Mouse (Mus musculus) lung, postnatal 0 days (tissue): Measurements from ENCODE around the gene Ap3d1. TPM values are rescaled to one million over a fixed set of nuclear protein-coding genes. Genes with fewer than 3 reads are reported as not detected.

Experiments
- ATAC-seq: fragments of 200-750 bp; cut with Nextera tagmentation; 2 replicates; pipeline ENCODE4 v1.8.0; 2017; ENCODE audit warnings: moderate library complexity
- DNase-seq: peaks from one replicate; pipeline ENCODE4 v3.0.0-alpha.2; 2016; ENCODE audit warnings: low spot score
- H3K27ac ChIP-seq: fragments of 300-500 bp; sonication (generic); 2 replicates; pipeline ENCODE4 v1.5.1; 2014; ENCODE audit warnings: antibody characterized with exemption, mild to moderate bottlenecking, low read length, mixed read lengths
- H3K27me3 ChIP-seq: fragments of 300-500 bp; sonication (generic); replicated peaks from 2 replicates; pipeline ENCODE4 v1.6.1; 2014; ENCODE audit warnings: low read length, mixed read lengths; ENCODE audit not compliant: insufficient read depth
- H3K36me3 ChIP-seq: fragments of 300-500 bp; sonication (generic); 2 replicates; pipeline ENCODE4 v1.6.1; 2014; ENCODE audit warnings: low read length, mixed read lengths; ENCODE audit not compliant: insufficient read depth
- H3K4me1 ChIP-seq: fragments of 300-500 bp; sonication (generic); 2 replicates; pipeline ENCODE4 v1.6.1; 2014; ENCODE audit warnings: antibody characterized with exemption, low read depth, low read length, mixed read lengths; ENCODE audit not compliant: insufficient read depth
- H3K4me2 ChIP-seq: fragments of 300-500 bp; sonication (generic); replicated peaks from 2 replicates; pipeline ENCODE4 v1.6.1; 2014; ENCODE audit warnings: low read depth, mild to moderate bottlenecking, low read length, moderate library complexity, mixed read lengths
- H3K4me3 ChIP-seq: fragments of 300-500 bp; sonication (generic); 2 replicates; pipeline ENCODE4 v1.5.1; 2014; ENCODE audit warnings: low read depth, low read length
- H3K9ac ChIP-seq: fragments of 300-500 bp; sonication (generic); replicated peaks from 2 replicates; pipeline ENCODE4 v1.6.1; 2014; ENCODE audit warnings: low read depth, mild to moderate bottlenecking
- H3K9me3 ChIP-seq: fragments of 300-500 bp; sonication (generic); 2 replicates; pipeline ENCODE4 v1.6.1; 2016; ENCODE audit warnings: low read length, mixed read lengths
- CTCF ChIP-seq: IDR thresholded peaks from 2 replicates; pipeline ENCODE4 v1.5.1; 2016; ENCODE audit warnings: antibody characterized with exemption, mild to moderate bottlenecking
- EP300 ChIP-seq: IDR thresholded peaks from 2 replicates; pipeline ENCODE4 v1.6.1; 2016; ENCODE audit warnings: antibody characterized with exemption, mild to moderate bottlenecking, control low read depth
- WGBS: fragments of 180-500 bp; shearing (Covaris S2); extraction: QIAGEN DNeasy Blood & Tissue Kit; methylation state at CpG from one replicate; pipeline ENCODE4 v1.1.7; 2014; 5-methylcytosine and 5-hydroxymethylcytosine counted together
- polyA plus RNA-seq: library from polyadenylated mRNA; unstranded; fragments of >200 nt; fragmentation: Nextera tagmentation; extraction: Ambion mirVana; gene quantifications from 2 replicates; pipeline ENCODE4 v1.2.1, GENCODE M21; 2015

The Ap3d1 gene
- polyA plus RNA-seq, 1 experiment from 2014 or later = 49.3 TPM

DNA sequence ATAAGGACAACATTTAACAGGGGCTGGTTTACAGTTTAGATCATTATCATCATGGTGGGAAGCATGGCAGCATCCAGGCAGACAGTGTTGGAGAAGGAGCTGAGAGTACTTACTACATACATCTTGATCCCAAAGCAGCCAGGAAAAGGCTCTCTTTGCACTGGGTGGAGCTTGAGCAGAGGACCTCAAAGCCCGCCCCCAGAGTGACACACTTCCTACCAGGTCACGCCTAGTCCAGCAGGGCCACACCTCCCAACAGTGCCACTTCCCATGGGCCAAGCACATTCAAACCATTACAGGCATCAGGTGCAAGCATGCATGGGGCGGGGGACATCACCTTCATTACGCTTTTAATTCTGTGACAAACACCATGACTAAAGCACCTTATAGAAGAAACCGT, 2.2 kb upstream of the Ap3d1 start:
- Histone ChIP-seq H3K27me3 (no peaks in the 10 kb centered on the region), H3K9ac (no peak overlapping the region), H3K9me3 (no peaks in the 10 kb centered on the region), H3K36me3 (no peaks in the 10 kb centered on the region), H3K4me2 (no peak overlapping the region), H3K4me3 (no peak overlapping the region), H3K27ac (no peak overlapping the region), H3K4me1 (peaks cover 18% of the 10 kb centered on the region; the same call in 1 of the 2 replicates)
- TF ChIP-seq CTCF = no peak
- 30% methylated on average over 5 of the region's 5 CpGs for WGBS
- peak; percentile 90 for DNase-seq
- ATAC-seq = peak; percentile 36

DNA sequence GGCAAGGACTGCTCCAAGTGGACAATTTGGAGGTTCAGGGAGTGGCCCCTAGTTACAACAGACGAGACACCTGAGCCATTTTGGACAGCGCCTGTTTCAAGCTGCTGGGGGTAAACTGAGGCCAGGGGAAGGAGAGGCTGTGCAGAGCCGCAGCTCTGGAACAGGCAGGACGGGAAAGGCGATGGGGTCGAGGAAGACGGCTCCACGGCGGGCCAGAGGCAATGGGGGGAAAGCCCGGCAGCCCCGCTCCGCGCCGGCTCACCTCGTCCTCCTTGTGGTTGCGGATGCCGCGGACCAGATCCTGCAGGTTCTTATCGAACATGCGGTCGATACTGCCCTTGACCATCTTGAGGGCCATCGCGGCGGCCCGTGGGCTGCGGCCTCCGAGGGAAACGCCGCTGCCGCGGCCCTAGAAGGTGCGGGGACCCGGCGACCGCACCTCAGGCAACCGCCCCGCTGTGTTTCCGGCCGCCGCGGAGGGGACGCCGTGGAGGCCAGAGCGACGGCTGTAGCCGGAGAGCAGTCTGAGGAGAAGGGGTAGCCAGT, 357 bp downstream of the Ap3d1 start:
- Histone ChIP-seq H3K4me3 (peak overlapping the region; percentile 99), H3K4me2 (peak overlapping the region; percentile 82), H3K27ac (peak overlapping the region; percentile 76), H3K9me3 (no peaks in the 10 kb centered on the region), H3K36me3 (no peaks in the 10 kb centered on the region), H3K27me3 (no peaks in the 10 kb centered on the region), H3K4me1 (peaks cover 23% of the 10 kb centered on the region), H3K9ac (peak overlapping the region; percentile 96)
- no peak for TF ChIP-seq EP300
- TF ChIP-seq CTCF = no peak
- DNase-seq = no peak
- ATAC-seq = peak; percentile 18
- WGBS = under 1% methylated on average over 40 of the region's 46 CpGs

DNA sequence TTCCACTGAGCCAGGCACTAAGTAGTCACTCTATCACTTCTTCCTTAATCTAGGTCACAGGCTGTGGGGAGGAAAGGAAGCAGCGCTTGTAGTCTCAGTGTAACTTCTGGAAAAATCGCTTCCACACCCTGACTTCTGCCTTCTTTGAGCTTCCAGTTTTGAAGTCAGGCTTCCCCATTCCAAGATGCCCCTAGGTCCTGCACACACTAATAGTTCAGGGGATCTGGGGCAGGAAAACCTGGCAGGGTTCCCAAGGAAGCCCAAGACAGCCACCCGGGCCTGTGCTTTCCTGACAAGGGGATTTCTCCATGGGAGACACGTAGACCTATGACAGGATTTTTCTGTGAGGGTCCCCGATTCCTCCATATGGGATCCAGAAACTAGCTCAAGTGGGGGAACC, 918 bp downstream of the Ap3d1 start:
- no peak for TF ChIP-seq EP300
- no peak for TF ChIP-seq CTCF
- peak overlapping the region; percentile 96 for H3K9ac ChIP-seq
- no peaks in the 10 kb centered on the region for H3K27me3 ChIP-seq
- no peak for ATAC-seq
- 12% methylated on average over 5 of the region's 5 CpGs for WGBS
- peaks cover 23% of the 10 kb centered on the region for H3K4me1 ChIP-seq
- peak overlapping the region; percentile 76 for H3K27ac ChIP-seq
- H3K4me3 ChIP-seq = peak overlapping the region; percentile 99
- H3K36me3 ChIP-seq = no peaks in the 10 kb centered on the region
- H3K4me2 ChIP-seq = peak overlapping the region; percentile 82
- DNase-seq = peak; percentile 61
- no peaks in the 10 kb centered on the region for H3K9me3 ChIP-seq

DNA sequence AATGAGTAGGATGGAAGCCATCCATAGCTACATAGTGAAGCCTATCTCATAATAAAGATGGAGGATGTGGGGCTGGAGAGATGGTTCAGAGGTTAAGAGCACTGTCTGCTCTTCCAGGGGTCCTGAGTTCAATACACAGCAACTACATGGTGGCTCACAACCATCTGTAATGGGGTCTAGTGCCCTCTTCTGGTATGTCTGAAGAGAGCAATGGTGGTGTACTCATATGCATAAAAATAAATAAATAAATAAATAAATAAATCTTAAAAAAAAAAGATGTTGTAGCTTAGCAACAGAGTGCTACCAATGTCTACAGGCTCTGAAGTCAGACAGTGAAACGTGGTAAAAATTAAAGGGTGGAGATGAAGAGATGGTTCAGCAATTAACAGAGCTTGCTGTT, 3.4 kb downstream of the Ap3d1 start:
- Histone ChIP-seq H3K4me2 (no peak overlapping the region), H3K9me3 (no peaks in the 10 kb centered on the region), H3K4me1 (peaks cover 23% of the 10 kb centered on the region), H3K4me3 (no peak overlapping the region), H3K9ac (no peak overlapping the region), H3K27ac (no peak overlapping the region), H3K27me3 (no peaks in the 10 kb centered on the region), H3K36me3 (peaks cover 3% of the 10 kb centered on the region; the same call in 1 of the 2 replicates)
- DNase-seq (peak; percentile 41), ATAC-seq (no peak)
- TF ChIP-seq CTCF (peak; percentile 36), EP300 (no peak)
- 58% methylated on average over 1 of the region's 1 CpGs for WGBS

DNA sequence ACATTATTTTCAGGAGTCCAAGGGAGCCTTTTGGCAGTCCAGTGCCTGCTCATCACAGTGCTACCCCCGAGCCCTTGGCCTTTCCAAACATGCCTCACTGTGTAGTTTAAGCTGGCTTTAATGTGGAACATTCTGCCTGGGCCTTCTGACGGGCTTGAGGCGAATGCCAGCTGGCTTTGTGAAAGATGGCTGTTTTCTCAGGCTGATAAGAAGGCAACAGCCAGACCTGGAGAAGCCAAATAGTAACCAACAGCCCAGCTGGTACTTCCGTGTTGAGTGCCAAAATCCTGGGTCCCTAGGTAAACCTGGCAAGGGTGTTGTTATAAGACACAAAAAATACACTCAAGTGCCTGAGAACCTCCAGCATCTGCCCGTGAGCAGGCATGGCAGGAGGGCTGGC, 5.3 kb downstream of the Ap3d1 start:
- DNase-seq = no peak
- no peak for TF ChIP-seq EP300
- no peak for TF ChIP-seq CTCF
- no peak overlapping the region for H3K27ac ChIP-seq
- WGBS = 43% methylated on average over 5 of the region's 5 CpGs
- H3K9me3 ChIP-seq = no peaks in the 10 kb centered on the region
- H3K4me2 ChIP-seq = no peak overlapping the region
- H3K4me1 ChIP-seq = peaks cover 19% of the 10 kb centered on the region
- no peak for ATAC-seq
- H3K36me3 ChIP-seq = peaks cover 14% of the 10 kb centered on the region; the same call in 1 of the 2 replicates
- H3K4me3 ChIP-seq = no peak overlapping the region
- H3K9ac ChIP-seq = no peak overlapping the region
- H3K27me3 ChIP-seq = no peaks in the 10 kb centered on the region

DNA sequence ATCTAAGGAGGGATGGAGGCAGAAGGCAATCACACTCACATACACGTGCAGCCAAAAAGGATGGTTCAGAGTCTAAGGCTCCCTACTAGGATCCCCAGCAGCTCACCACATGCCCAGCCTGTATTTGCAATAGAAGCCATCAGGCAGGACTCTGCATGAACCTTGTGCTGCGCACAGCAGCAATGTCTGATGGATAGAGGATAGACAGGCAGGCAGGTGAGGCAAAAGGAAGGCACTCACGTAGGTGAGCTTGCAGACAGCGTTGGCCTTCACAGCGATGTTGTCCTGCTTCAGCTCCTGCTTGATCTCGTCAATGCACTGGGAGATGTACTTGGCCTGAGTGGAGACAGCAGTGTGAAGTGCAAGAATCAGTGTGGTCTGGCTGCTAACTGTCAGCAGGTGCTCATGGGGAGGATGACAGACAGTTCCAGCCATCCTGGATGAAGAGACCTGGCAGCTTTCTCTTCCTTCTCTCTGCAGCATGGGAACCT, 9.4 kb downstream of the Ap3d1 start:
- TF ChIP-seq CTCF (no peak), EP300 (no peak)
- Histone ChIP-seq H3K4me1 (no peaks in the 10 kb centered on the region), H3K36me3 (peaks cover 48% of the 10 kb centered on the region), H3K9me3 (no peaks in the 10 kb centered on the region), H3K4me3 (no peak overlapping the region), H3K27me3 (no peaks in the 10 kb centered on the region), H3K9ac (no peak overlapping the region), H3K4me2 (no peak overlapping the region), H3K27ac (no peak overlapping the region)
- ATAC-seq (no peak), DNase-seq (no peak)
- 96% methylated on average over 6 of the region's 6 CpGs for WGBS
